Mouse (Mus musculus) limb, embryonic 11.5 days (tissue): Measurements from ENCODE around the gene Nxn. TPM values are rescaled to one million over a fixed set of nuclear protein-coding genes. Genes with fewer than 3 reads are reported as not detected.
A peak's percentile ranks its signal among the peaks of the same experiment; 100 is the strongest.

Source experiments
- ATAC-seq: fragments of 200-750 bp; cut with Nextera tagmentation; 2 replicates; pipeline ENCODE4 v1.8.0; 2017; ENCODE audit warnings: low read depth; ENCODE audit not compliant: insufficient number of reproducible peaks, low FRiP score, low TSS enrichment
- DNase-seq: peaks from one replicate; pipeline ENCODE4 v3.0.0-alpha.2; 2015; ENCODE audit warnings: low spot score
- H3K27ac ChIP-seq: fragments of 300-500 bp; sonication (generic); replicated peaks from 2 replicates; pipeline ENCODE4 v1.5.1; 2014; ENCODE audit warnings: low read depth, mild to moderate bottlenecking, low read length
- H3K27me3 ChIP-seq: fragments of 300-500 bp; sonication (generic); 2 replicates; pipeline ENCODE4 v1.6.1; 2014; ENCODE audit warnings: mild to moderate bottlenecking, low read length, mixed read lengths; ENCODE audit not compliant: control insufficient read depth, insufficient read depth
- H3K36me3 ChIP-seq: fragments of 300-500 bp; sonication (generic); 2 replicates; pipeline ENCODE4 v1.6.1; 2014; ENCODE audit warnings: mild to moderate bottlenecking, low read length, moderate library complexity, mixed read lengths; ENCODE audit not compliant: control insufficient read depth, insufficient read depth
- H3K4me1 ChIP-seq: fragments of 300-500 bp; sonication (generic); 2 replicates; pipeline ENCODE4 v1.6.1; 2014; ENCODE audit warnings: low read length, mixed read lengths; ENCODE audit not compliant: control insufficient read depth, insufficient read depth
- H3K4me2 ChIP-seq: fragments of 300-500 bp; sonication (generic); 2 replicates; pipeline ENCODE4 v1.6.1; 2014; ENCODE audit warnings: low read depth, mild to moderate bottlenecking, moderate library complexity; ENCODE audit not compliant: severe bottlenecking
- H3K4me3 ChIP-seq: fragments of 300-500 bp; sonication (generic); 2 replicates; pipeline ENCODE4 v1.5.1; 2014; ENCODE audit warnings: low read depth, low read length
- H3K9ac ChIP-seq: fragments of 300-500 bp; sonication (generic); 2 replicates; pipeline ENCODE4 v1.6.1; 2014; ENCODE audit warnings: mild to moderate bottlenecking, low read length
- H3K9me3 ChIP-seq: fragments of 300-500 bp; sonication (generic); 2 replicates; pipeline ENCODE4 v1.6.1; 2016; ENCODE audit warnings: low read length; ENCODE audit not compliant: control insufficient read depth
- WGBS: fragments of 180-500 bp; shearing (Covaris S2); extraction: QIAGEN DNeasy Blood & Tissue Kit; methylation state at CpG from one replicate; pipeline ENCODE4 v1.1.7; 2014; 5-methylcytosine and 5-hydroxymethylcytosine counted together
- polyA plus RNA-seq: library from polyadenylated mRNA; unstranded; fragments of >200 nt; fragmentation: Nextera tagmentation; extraction: Ambion mirVana; gene quantifications from 2 replicates; pipeline ENCODE4 v1.2.1, GENCODE M21; 2014

Gene Nxn
- polyA plus RNA-seq, 1 experiment from 2014 or later: 45.7 TPM

DNA sequence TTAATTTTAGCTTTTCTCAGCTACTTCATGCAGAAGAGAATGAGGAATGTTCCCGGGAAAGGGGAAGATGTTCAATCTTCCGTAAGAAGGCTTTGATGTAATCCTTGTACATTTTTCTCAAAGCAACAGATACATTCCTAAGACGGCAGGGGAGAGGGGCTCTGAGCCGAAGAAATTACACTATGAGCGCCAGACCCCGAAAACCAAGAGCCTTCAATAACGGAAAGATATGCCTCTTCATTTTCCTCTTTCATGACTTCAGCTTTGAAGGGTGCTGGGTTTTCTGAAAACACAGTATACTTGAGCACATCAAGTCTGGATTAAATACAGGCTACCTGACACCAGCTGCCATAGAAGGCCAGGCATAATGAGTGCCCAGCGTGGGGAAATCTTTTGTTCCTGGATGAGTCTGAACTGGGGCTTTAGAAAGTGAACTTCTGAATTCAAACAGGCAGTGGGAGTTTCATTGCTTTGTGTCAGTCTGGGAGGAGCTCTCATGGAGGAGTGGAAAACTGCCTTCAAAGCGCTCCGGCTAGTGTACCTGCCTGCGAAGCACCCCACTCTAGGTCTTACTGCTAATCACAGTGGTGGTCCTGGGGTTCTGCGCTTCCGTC is 16.1 kb downstream of the Nxn start:
- H3K4me2 ChIP-seq: no peak overlapping the region
- no peak overlapping the region for H3K27ac ChIP-seq
- ATAC-seq: no peak
- H3K36me3 ChIP-seq: no peaks in the 10 kb centered on the region
- WGBS: 76% methylated on average over 13 of the region's 13 CpGs
- DNase-seq: no peak
- no peak overlapping the region for H3K9ac ChIP-seq
- no peaks in the 10 kb centered on the region for H3K9me3 ChIP-seq
- H3K4me1 ChIP-seq: peaks cover 29% of the 10 kb centered on the region
- H3K27me3 ChIP-seq: no peaks in the 10 kb centered on the region
- H3K4me3 ChIP-seq: no peak overlapping the region

DNA sequence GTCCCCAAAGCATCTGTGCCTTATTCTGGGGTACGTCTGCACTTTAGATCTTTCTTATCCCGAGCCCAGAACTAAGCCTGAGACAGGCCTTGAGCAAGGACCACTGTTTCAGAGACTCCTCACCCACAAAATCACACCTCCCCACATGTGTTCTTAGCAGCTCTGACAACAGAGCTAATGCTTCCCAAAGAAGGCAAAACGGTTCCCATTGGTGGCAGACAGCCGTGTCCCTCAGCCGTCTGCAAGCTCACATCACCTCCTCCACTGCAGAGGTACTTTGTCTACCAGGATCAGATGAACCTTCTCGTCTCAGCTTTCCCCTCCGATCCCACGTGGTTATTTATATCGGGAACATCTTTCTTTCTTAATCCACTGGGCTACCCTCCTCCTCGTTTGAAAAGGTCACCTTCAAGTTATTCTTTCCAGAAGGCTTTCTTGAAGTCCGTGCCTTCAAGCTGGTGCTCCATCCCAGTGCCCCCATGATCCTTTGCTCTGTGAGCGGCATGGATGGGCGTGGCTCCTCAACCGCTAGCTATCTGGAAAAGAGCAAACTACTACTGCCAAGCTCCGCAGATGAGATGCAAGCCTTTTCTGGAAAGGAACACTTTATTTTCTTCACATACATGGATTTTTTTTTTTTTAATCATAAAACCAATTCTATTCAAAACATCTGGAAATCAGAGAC is 17.6 kb downstream of the Nxn start:
- no peak for DNase-seq
- H3K27ac ChIP-seq: no peak overlapping the region
- 76% methylated on average over 15 of the region's 15 CpGs for WGBS

DNA sequence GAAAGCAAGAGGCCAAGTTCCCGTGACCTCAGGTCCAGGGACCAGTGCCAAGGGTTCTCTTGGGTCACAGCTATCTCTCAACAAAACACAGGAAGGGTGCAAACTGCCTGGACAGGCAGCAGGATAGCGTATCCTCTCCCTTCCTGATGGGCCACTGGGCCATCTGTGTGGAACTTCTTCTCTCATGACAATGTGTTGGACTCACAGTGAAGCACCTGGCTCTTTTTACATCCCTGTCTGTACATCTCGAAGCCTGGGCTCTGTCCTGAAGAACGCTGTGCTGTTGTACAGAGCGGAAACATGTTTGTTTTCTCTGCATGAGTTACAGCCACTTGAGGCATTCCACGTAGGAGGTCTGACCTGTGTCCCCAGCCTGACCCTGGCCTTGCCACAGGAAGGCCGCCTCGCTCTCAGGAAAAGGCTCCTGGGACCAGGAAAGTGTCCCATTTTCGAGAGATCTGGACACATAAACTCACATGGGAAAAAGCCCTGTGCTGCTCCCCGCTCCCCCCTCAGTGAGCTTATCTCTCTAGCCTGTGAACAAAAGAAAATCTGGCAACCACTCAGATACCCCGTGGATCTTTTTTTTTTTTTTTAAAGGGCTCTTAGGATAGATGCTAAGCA is 18.9 kb downstream of the Nxn start:
- Histone ChIP-seq H3K4me1 (peaks cover 26% of the 10 kb centered on the region), H3K27ac (peak overlapping the region; percentile 10; the same call in 1 of the 2 replicates), H3K36me3 (no peaks in the 10 kb centered on the region), H3K4me3 (no peak overlapping the region), H3K4me2 (no peak overlapping the region), H3K9me3 (no peaks in the 10 kb centered on the region), H3K9ac (no peak overlapping the region), H3K27me3 (no peaks in the 10 kb centered on the region)
- peak; percentile 56 for DNase-seq
- no peak for ATAC-seq
- 18% methylated on average over 11 of the region's 11 CpGs for WGBS

More for the DNA sequence above, 17.6 kb downstream of the Nxn start:
- no peaks in the 10 kb centered on the region for H3K27me3 ChIP-seq
- H3K9ac ChIP-seq: no peak overlapping the region
- H3K36me3 ChIP-seq: no peaks in the 10 kb centered on the region
- no peaks in the 10 kb centered on the region for H3K9me3 ChIP-seq
- no peak for ATAC-seq
- H3K4me2 ChIP-seq: no peak overlapping the region
- H3K4me3 ChIP-seq: no peak overlapping the region
- H3K4me1 ChIP-seq: peaks cover 29% of the 10 kb centered on the region

GRCm38 (mm10) chr11:76376425-76376824 is 22.5 kb downstream of the Nxn start:
- Histone ChIP-seq H3K4me3 (no peak overlapping the region), H3K9ac (no peak overlapping the region), H3K27ac (no peak overlapping the region), H3K9me3 (no peaks in the 10 kb centered on the region), H3K4me1 (peaks cover 40% of the 10 kb centered on the region), H3K27me3 (no peaks in the 10 kb centered on the region), H3K36me3 (no peaks in the 10 kb centered on the region; the same call in 1 of the 2 replicates), H3K4me2 (no peak overlapping the region)
- 80% methylated on average over 3 of the region's 3 CpGs for WGBS
- DNase-seq (no peak), ATAC-seq (no peak)

DNA sequence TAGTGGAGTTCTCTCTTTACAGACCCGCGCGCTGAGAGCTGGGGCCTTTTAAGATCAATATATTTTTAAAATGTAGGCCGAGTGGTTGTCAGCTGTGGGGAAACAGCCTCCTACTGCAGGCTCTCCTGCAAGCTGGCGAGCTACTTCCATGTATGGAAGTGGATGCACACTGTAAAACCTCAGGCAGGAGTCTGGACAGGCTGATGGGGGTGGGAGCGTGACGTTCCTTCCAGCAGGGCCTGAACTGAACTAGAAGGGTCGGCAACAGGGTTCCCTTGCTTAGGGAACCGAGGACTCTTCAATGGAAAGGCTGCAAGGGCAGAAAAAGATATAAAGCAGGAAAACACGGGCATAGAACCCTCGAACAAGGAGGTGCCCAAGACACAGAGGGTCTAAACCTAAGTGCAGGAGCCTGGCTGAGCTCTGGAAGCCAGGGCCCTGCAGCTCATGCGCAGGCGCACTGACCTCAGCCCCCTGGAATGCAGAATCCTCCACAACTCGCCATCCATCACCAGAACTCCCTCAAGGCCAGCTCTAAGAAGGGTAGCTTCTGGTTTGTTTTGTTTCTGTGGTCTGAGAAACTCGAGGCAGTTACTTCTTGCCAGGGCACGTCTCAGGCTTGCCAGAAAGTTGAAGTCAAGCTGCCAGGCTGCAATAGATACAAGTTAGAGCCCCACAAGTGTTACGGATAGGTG is 24.3 kb downstream of the Nxn start:
- Histone ChIP-seq H3K4me1 (peaks cover 36% of the 10 kb centered on the region), H3K27me3 (no peaks in the 10 kb centered on the region), H3K27ac (peak overlapping the region; percentile 80), H3K9me3 (no peaks in the 10 kb centered on the region), H3K4me2 (0 out of 2 replicates have a peak overlapping the region, but pooled peaks have one; percentile 7), H3K9ac (peak overlapping the region; percentile 37; the same call in 1 of the 2 replicates), H3K36me3 (no peaks in the 10 kb centered on the region; the same call in 1 of the 2 replicates), H3K4me3 (no peak overlapping the region)
- ATAC-seq (0 out of 2 replicates have a peak, but pooled peaks have one; percentile 65), DNase-seq (peak; percentile 76)
- 37% methylated on average over 17 of the region's 17 CpGs for WGBS

DNA sequence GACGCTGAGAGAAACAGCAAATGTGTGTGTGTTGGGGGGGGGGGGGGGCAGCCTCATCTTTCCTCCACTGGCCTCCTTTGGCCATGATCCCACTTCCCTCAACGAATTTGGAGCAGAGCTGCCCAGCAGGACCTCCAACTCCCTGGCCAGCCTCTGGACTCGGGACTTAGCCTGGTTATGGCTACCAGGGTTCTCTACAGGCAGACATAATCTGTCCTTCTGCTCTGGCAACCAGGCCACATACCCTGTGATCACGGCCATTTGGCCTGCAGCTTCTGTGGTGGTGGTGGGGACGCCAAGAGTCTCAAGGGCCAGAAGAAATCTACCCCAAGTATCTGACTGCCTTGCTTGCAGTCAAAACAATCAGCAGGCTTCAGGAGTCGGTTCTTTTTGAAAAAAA is 26.4 kb downstream of the Nxn start:
- 36% methylated on average over 6 of the region's 6 CpGs for WGBS

GRCm38 (mm10) chr11:76372120-76372519 is 26.8 kb downstream of the Nxn start:
- ATAC-seq (no peak), DNase-seq (no peak)
- Histone ChIP-seq H3K4me3 (no peak overlapping the region), H3K9ac (no peak overlapping the region), H3K27ac (0 out of 2 replicates have a peak overlapping the region, but pooled peaks have one; percentile 18), H3K9me3 (no peaks in the 10 kb centered on the region), H3K27me3 (no peaks in the 10 kb centered on the region), H3K4me2 (no peak overlapping the region), H3K4me1 (peaks cover 34% of the 10 kb centered on the region), H3K36me3 (no peaks in the 10 kb centered on the region; the same call in 1 of the 2 replicates)
- WGBS: 58% methylated on average over 2 of the region's 2 CpGs

More for the DNA sequence above, 26.4 kb downstream of the Nxn start:
- H3K27ac ChIP-seq: 0 out of 2 replicates have a peak overlapping the region, but pooled peaks have one; percentile 18
- no peaks in the 10 kb centered on the region for H3K27me3 ChIP-seq
- peaks cover 34% of the 10 kb centered on the region for H3K4me1 ChIP-seq
- no peaks in the 10 kb centered on the region; the same call in 1 of the 2 replicates for H3K36me3 ChIP-seq
- no peaks in the 10 kb centered on the region for H3K9me3 ChIP-seq
- no peak overlapping the region for H3K4me3 ChIP-seq
- no peak overlapping the region for H3K4me2 ChIP-seq
- ATAC-seq: no peak
- no peak for DNase-seq
- H3K9ac ChIP-seq: no peak overlapping the region

- Histone ChIP-seq H3K27me3 (no peaks in the 10 kb centered on the region), H3K4me2 (no peak overlapping the region), H3K9ac (no peak overlapping the region), H3K27ac (no peak overlapping the region), H3K4me3 (no peak overlapping the region), H3K4me1 (peaks cover 32% of the 10 kb centered on the region), H3K36me3 (no peaks in the 10 kb centered on the region; the same call in 1 of the 2 replicates), H3K9me3 (no peaks in the 10 kb centered on the region)
- ATAC-seq: no peak
- no peak for DNase-seq
Observed at GRCm38 (mm10) chr11:76370491-76370890, 28.4 kb downstream of the Nxn start.
